Mouse (Mus musculus) gastrocnemius, adult 2 months (tissue): ENCODE data around the gene Bcl2. TPM values are rescaled to one million over a fixed set of nuclear protein-coding genes. Genes with fewer than 3 reads are reported as not detected.

Experiments used
- DNase-seq: peaks from one replicate; pipeline ENCODE4 v3.0.0; 2022
- H3K27ac ChIP-seq: fragments of 200-600 bp; 2 replicates; pipeline ENCODE4 v1.8.1; 2022; ENCODE audit warnings: mild to moderate bottlenecking
- H3K4me3 ChIP-seq: fragments of 200-600 bp; 2 replicates; pipeline ENCODE4 v1.8.1; 2022; ENCODE audit warnings: mild to moderate bottlenecking, moderate library complexity
- CTCF ChIP-seq: fragments of 200-600 bp; IDR thresholded peaks from 2 replicates; pipeline ENCODE4 v1.8.1; 2022; ENCODE audit warnings: antibody characterized with exemption, mild to moderate bottlenecking, moderate library complexity
- intact Hi-C: fragments of 180-260 bp; cut with DNase I; formaldehyde crosslinking; loops from one replicate; pipeline ENCODE4 v1.15.1; 2025
- long read RNA-seq, 2 experiments: library from polyadenylated mRNA; stranded (forward); transcript quantifications; one replicate each; pipeline ENCODE4 v2.0.0; 2021
- total RNA-seq, 2 experiments: library from RNA; stranded (reverse); gene quantifications; 2 replicates each; pipeline ENCODE4 v1.2.3; 2021

Gene Bcl2
- 1 to 10 TPM; 1.6 to 2.1 TPM for total RNA-seq
- long read RNA-seq, experiment 1, full-length matches to known transcripts: 3 of 3 reads
- long read RNA-seq, experiment 1, partial matches to known transcripts: 0 of 3 reads
- long read RNA-seq, experiment 1, other reads (novel, unspliced or antisense): 0 of 3 reads
- long read RNA-seq, experiment 2: 0 reads

- DNase-seq: peak; percentile 84
- intact Hi-C loops: loop anchor here (5.0 kb wide), 1 partner anchor 82 kb away; no protein-coding TSS in a partner anchor
- Histone ChIP-seq H3K27ac (peak within 1 kb of the TSS; percentile 85), H3K4me3 (peak within 1 kb of the TSS; percentile 91)
- peak; percentile 2; the same call in 1 of the 2 replicates for TF ChIP-seq CTCF
These were observed at the start of gene Bcl2 for GRCm38 (mm10) chr1:106713621-106714529. Gene Bcl2, minus strand, starts transcription at chr1:106714274.

GRCm38 (mm10) chr1:106760750-106761149 lies 46.7 kb upstream of the Bcl2 start:
- no peak for DNase-seq
- intact Hi-C loops: loop anchor here (1.0 kb wide), 1 partner anchor 36 kb away; the partner anchor contains the start of gene Vps4b

GRCm38 (mm10) chr1:106759572-106760435 lies 45.7 kb upstream of the Bcl2 start, which contains the start of gene Kdsr:
Gene Kdsr, minus strand, starts transcription at chr1:106759727.
- peak; percentile 99 for DNase-seq
- H3K4me3 ChIP-seq: peak within 1 kb of the TSS; percentile 91
- no peak for TF ChIP-seq CTCF
- intact Hi-C loops: loop anchor here (1.0 kb wide), 1 partner anchor 36 kb away; the partner anchor contains the start of gene Vps4b
- peak within 1 kb of the TSS; percentile 96 for H3K27ac ChIP-seq

More at GRCm38 (mm10) chr1:106760750-106761149, 46.7 kb upstream of the Bcl2 start:
- H3K4me3 ChIP-seq: no peak overlapping the region
- TF ChIP-seq CTCF: no peak
- no peak overlapping the region for H3K27ac ChIP-seq

DNA sequence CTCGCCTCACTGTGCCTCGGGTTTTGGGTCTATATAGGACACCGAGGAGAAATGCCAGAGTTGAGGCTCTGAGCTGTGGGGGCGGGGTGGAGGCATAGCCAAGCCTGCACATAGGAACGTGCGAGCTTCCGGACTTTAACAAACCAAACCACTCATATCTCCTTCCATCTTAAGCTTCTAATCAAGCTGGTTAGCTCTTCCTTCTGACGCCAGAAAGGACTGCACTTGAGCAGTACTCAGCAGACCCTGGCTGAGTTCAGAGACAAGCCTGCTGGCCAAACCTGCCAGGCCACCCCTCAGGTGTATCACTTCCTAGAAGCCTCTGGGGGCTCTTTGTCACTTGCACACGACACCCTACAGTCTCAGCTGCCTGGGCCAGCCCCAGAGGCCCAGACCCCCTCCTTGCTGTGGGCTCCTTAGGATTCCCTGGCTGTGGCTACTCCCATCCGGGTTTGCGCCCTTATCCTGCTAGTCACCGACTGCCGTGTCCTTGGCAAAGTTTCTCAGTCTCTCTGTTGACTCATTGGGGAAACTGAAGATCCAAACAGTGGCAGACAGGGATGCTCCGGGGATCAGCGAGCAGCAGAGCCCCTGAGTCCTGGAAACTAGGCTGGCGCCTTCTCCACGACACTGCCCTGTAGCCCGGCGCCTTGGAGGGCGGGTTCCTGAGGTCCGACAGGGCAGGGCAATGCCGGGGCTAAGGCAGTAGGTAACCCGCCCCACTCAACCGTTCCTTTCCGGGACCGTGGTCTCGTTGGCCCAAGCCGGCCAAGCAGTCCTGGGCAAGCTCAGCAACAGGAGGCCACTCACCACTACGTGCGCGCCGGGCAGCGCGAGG lies 44.9 kb upstream of the Bcl2 start:
- TF ChIP-seq CTCF: no peak
- Histone ChIP-seq H3K4me3 (peak overlapping the region; percentile 91), H3K27ac (peak overlapping the region; percentile 96)
- peak; percentile 27 for DNase-seq
- intact Hi-C loops: no loop called here

GRCm38 (mm10) chr1:106756633-106757032 lies 42.6 kb upstream of the Bcl2 start:
- intact Hi-C loops: no loop called here

GRCm38 (mm10) chr1:106752013-106752412 lies 37.9 kb upstream of the Bcl2 start:
- DNase-seq: no peak
- H3K4me3 ChIP-seq: no peak overlapping the region
- no peak overlapping the region for H3K27ac ChIP-seq
- TF ChIP-seq CTCF: no peak
- intact Hi-C loops: no loop called here

More at GRCm38 (mm10) chr1:106756633-106757032, 42.6 kb upstream of the Bcl2 start:
- no peak for TF ChIP-seq CTCF
- DNase-seq: no peak
- no peak overlapping the region for H3K27ac ChIP-seq
- H3K4me3 ChIP-seq: no peak overlapping the region

DNA sequence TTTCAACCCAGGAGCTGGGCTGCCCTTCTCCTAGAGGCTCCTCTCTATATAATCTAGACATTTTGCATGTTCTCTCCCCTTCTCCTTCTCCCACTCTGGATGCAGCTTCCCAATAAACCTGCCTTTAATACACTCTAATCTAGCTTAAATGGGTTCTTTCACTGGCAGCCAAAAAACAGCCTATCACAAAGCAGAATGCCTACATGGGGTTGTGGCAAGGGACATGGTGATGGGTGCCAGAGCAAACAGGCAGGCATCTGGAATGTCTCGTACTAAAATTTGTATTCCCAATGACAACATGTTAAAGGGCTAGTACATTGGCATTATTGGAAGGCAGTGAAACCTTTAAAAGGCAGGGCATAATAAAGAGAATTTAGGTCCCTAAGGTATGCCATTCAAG lies 36.6 kb upstream of the Bcl2 start:
- no peak for TF ChIP-seq CTCF
- Histone ChIP-seq H3K27ac (no peak overlapping the region), H3K4me3 (no peak overlapping the region)
- intact Hi-C loops: no loop called here
- DNase-seq: no peak

- H3K4me3 ChIP-seq: no peak overlapping the region
- H3K27ac ChIP-seq: no peak overlapping the region
- DNase-seq: no peak
- intact Hi-C loops: no loop called here
- TF ChIP-seq CTCF: no peak
These were observed 34.7 kb upstream of the Bcl2 start for GRCm38 (mm10) chr1:106748555-106749315.

- no peak overlapping the region for H3K27ac ChIP-seq
- TF ChIP-seq CTCF: no peak
- H3K4me3 ChIP-seq: no peak overlapping the region
- intact Hi-C loops: no loop called here
- DNase-seq: no peak
These were observed 28.9 kb upstream of the Bcl2 start for GRCm38 (mm10) chr1:106742980-106743379.

DNA sequence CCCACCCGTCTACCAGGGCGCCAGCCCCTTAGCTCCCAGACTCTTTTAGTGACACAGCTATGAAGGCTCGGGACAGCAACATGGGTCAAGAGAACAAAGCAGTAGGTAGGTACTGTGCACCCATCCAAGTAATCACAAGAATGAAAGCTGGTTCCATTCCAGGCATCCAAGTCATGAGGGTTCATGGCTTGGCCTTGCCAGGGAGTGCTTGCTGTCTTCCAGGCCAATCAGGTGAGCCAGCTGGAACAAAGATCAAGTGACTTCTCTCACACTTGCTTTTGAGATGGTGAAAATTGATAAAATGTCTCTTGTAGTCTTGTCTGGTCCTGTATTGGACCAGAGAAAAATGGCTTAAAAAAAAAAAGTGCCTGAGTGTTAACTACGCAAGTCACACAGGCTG lies 26.7 kb upstream of the Bcl2 start:
- intact Hi-C loops: no loop called here
- no peak overlapping the region for H3K4me3 ChIP-seq
- no peak overlapping the region for H3K27ac ChIP-seq
- DNase-seq: no peak
- no peak for TF ChIP-seq CTCF

DNA sequence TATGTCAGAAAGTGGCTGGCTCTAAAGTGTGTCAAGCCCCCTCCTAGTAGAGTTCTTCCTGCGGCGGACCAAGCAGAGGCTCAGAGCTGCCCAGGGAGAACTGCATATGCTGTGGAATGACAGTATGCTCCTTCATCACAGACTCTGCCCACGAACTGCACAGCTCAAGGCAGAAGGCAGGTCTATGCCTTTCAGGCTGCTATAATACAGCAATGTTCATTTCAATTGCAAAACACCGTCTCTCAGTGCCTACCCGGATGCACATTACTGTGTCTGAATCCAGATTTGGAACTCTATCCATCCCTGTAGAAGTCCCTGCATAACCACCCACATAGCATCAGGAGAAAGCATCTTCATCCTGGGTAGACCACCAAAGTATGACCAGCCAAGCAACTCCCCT lies 25.7 kb upstream of the Bcl2 start:
- TF ChIP-seq CTCF: no peak
- H3K27ac ChIP-seq: no peak overlapping the region
- no peak for DNase-seq
- no peak overlapping the region for H3K4me3 ChIP-seq
- intact Hi-C loops: loop anchor here (5.0 kb wide), 2 partner anchors 198 to 228 kb away; no protein-coding TSS in a partner anchor
